Mouse (Mus musculus): ENCODE measurements around the gene Trmt1l. TPM values are rescaled to one million over a fixed set of nuclear protein-coding genes. Genes with fewer than 3 reads are reported as not detected.
"Not testable (repeated sequence)": the region's sequence is repeated elsewhere in the genome, so short reads cannot be mapped to it uniquely, and the experiment has no call there.

Gene Trmt1l
- polyA plus RNA-seq, 1 experiment from 2014 or later, result 37.9 TPM

DNA sequence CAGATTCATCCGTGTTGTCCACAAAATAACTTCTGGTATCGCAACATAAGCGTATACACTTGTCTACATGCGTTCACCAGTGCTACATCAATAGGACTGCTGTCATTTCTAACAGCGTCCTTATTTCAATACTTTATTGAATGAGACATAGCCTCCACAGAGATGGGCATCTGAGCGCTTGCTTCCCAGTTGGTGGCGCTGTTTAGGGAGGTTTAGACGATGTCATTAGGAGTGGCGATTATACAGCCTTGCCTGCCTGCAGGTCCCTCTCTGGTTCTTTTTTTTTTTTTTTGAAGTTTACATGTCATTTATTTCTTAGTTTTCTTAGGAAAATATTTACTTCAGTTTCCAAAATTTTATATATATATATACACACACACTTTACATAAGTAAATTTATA lies 32.9 kb downstream of the Trmt1l start:
- Histone ChIP-seq H3K4me3 (no peak overlapping the region), H3K27me3 (no peaks in the 10 kb centered on the region), H3K9ac (no peak overlapping the region), H3K4me2 (no peak overlapping the region), H3K36me3 (peaks cover 36% of the 10 kb centered on the region), H3K4me1 (no peaks in the 10 kb centered on the region), H3K27ac (no peak overlapping the region), H3K9me3 (no peaks in the 10 kb centered on the region)
- ATAC-seq (ENCODE audit: insufficient number of reproducible peaks, low FRiP score, low TSS enrichment, low read depth), result no peak
- 84% methylated on average over 9 of the region's 9 CpGs for WGBS

DNA sequence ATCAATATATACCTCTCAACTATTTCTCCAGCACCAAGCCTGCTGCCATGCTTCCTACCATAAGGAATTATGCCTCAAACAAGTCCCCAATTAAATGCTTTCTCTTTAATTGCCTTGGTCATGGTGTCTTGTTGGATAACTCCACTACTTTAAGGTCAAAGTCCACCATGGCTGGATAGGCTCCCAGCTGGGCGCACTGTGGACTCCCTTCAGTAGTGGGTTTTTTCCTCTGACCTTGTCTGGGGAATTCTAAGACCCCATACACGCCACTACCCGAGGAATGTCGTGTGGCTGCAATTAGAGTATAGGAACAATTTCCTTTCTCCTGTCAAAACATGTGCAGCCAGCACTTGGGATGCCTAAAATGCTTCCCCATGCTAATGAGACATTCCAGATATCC lies 36.6 kb downstream of the Trmt1l start:
- no peaks in the 10 kb centered on the region for H3K27me3 ChIP-seq
- H3K9me3 ChIP-seq, result no peaks in the 10 kb centered on the region
- no peaks in the 10 kb centered on the region for H3K4me1 ChIP-seq
- H3K36me3 ChIP-seq, result peaks cover 25% of the 10 kb centered on the region
- 39% methylated on average over 4 of the region's 4 CpGs for WGBS
- no peak overlapping the region for H3K9ac ChIP-seq
- H3K4me3 ChIP-seq, result no peak overlapping the region
- H3K4me2 ChIP-seq, result no peak overlapping the region
- H3K27ac ChIP-seq, result no peak overlapping the region
- ATAC-seq (ENCODE audit: insufficient number of reproducible peaks, low FRiP score, low TSS enrichment, low read depth), result no peak

- no peak for ATAC-seq (ENCODE audit: insufficient number of reproducible peaks, low FRiP score, low TSS enrichment, low read depth)
- 75% methylated on average over 4 of the region's 4 CpGs for WGBS
Measured at GRCm38 (mm10) chr1:151466571-151466970, 38.2 kb downstream of the Trmt1l start.

DNA sequence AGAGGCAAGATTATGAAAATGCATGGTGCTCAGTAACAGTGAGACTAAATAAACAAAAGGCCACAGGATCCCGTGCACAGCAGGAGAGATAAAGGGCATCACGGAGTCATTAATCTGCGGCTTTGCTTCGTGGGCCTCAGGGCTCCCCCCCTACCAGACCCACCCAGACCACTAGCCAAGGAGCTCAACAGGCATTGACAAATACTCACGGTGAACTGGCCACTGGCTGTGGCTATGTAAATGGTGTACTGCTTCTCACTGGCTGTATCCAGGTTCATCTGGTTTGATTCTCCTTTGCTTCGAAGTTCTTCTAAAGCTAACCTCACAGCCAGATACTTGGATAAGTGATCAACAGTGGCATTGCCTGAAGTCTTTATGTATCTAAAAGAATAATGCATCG lies 43.1 kb downstream of the Trmt1l start:
- 84% methylated on average over 7 of the region's 7 CpGs for WGBS
- no peaks in the 10 kb centered on the region for H3K27me3 ChIP-seq
- ATAC-seq (ENCODE audit: insufficient number of reproducible peaks, low FRiP score, low TSS enrichment, low read depth), result no peak
- H3K9ac ChIP-seq, result no peak overlapping the region
- no peak overlapping the region for H3K4me2 ChIP-seq
- H3K9me3 ChIP-seq, result no peaks in the 10 kb centered on the region
- H3K4me1 ChIP-seq, result no peaks in the 10 kb centered on the region
- H3K36me3 ChIP-seq, result peaks cover 63% of the 10 kb centered on the region
- no peak overlapping the region for H3K27ac ChIP-seq
- no peak overlapping the region for H3K4me3 ChIP-seq

More at GRCm38 (mm10) chr1:151466571-151466970, 38.2 kb downstream of the Trmt1l start:
- Histone ChIP-seq H3K27me3 (no peaks in the 10 kb centered on the region), H3K4me2 (no peak overlapping the region), H3K36me3 (peaks cover 23% of the 10 kb centered on the region), H3K9me3 (no peaks in the 10 kb centered on the region), H3K27ac (no peak overlapping the region; the same call in 1 of the 2 replicates), H3K4me3 (no peak overlapping the region), H3K4me1 (no peaks in the 10 kb centered on the region), H3K9ac (no peak overlapping the region)

- H3K36me3 ChIP-seq, result peaks cover 70% of the 10 kb centered on the region
- not testable (repeated sequence) for H3K4me2 ChIP-seq; H3K4me3 ChIP-seq; H3K9ac ChIP-seq; H3K4me1 ChIP-seq; H3K27ac ChIP-seq; H3K9me3 ChIP-seq; H3K27me3 ChIP-seq; ATAC-seq (ENCODE audit: insufficient number of reproducible peaks, low FRiP score, low TSS enrichment, low read depth)
- 93% methylated on average over 8 of the region's 8 CpGs for WGBS
Measured at GRCm38 (mm10) chr1:151472386-151472785, 44.0 kb downstream of the Trmt1l start.

DNA sequence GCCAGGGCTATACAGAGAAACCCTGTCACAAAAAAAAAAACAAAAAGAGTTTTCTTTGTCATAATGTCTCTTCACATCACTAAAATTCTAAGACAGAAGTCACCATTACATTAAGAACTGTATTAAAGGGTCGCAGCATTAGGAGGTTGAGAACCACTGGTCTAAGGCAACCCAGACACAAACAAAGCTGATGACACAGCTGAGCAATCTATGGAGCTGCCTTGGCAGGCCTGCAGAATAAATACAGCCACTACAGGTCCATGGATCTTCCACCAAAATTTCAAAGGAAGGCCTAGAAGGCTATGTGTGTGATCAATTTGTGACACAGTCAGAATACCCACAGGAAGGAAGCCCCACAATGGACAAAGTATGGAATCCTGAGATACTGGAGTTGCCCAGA lies 54.2 kb downstream of the Trmt1l start:
- no peak for ATAC-seq (ENCODE audit: insufficient number of reproducible peaks, low FRiP score, low TSS enrichment, low read depth)
- H3K27me3 ChIP-seq, result no peaks in the 10 kb centered on the region
- H3K27ac ChIP-seq, result no peak overlapping the region
- no peak overlapping the region for H3K4me3 ChIP-seq
- H3K9me3 ChIP-seq, result no peaks in the 10 kb centered on the region
- WGBS, result 93% methylated on average over 1 of the region's 1 CpGs
- H3K4me2 ChIP-seq, result no peak overlapping the region
- H3K9ac ChIP-seq, result no peak overlapping the region
- H3K36me3 ChIP-seq, result peaks cover 11% of the 10 kb centered on the region
- H3K4me1 ChIP-seq, result 0 out of 2 replicates have a peak, but pooled peaks cover 3% of the 10 kb centered on the region

DNA sequence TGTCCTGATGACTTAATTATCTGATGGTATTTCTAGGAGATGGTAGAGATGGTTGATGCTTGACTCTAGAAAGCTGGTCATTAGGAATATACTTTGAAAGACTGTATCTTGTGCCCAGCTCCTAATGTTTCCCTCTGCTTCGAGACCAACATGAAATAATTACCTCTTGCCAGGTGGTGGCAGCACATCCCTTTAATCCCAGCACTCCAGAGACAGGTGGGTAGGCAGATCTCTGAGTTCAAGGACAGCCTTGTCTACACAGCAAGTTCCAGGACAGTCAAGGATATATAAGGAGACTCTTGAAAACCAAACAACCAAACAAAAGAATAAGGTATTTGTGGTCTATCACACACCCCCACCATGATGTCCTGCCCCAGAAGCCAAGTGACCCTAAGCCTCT lies 55.2 kb downstream of the Trmt1l start:
- Histone ChIP-seq H3K36me3 (0 out of 2 replicates have a peak, but pooled peaks cover 8% of the 10 kb centered on the region), H3K4me3 (no peak overlapping the region), H3K9ac (no peak overlapping the region), H3K27ac (no peak overlapping the region), H3K4me1 (0 out of 2 replicates have a peak, but pooled peaks cover 3% of the 10 kb centered on the region), H3K27me3 (no peaks in the 10 kb centered on the region), H3K9me3 (no peaks in the 10 kb centered on the region), H3K4me2 (no peak overlapping the region)
- 47% methylated on average over 1 of the region's 1 CpGs for WGBS
- no peak for ATAC-seq (ENCODE audit: insufficient number of reproducible peaks, low FRiP score, low TSS enrichment, low read depth)

DNA sequence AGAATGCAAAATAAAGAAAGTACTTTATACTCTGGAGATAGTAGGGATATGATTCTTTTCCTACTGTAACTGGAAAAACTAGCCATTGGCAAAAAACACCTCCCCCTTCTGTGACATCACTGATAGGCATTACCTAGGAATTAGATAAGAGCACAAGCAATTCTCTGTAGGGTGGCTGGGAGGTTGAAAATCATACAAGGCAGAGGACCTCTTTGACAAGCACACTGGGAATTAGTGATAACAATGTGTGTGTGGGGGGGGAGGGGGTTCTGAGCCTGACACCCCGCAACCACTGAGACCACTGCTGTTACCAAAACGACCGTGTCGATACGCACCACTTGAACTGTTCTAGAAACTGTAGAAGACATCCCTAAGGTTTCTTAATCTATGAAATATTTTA lies 56.4 kb downstream of the Trmt1l start:
- Histone ChIP-seq H3K27me3 (no peaks in the 10 kb centered on the region), H3K4me3 (no peak overlapping the region), H3K27ac (no peak overlapping the region), H3K4me1 (0 out of 2 replicates have a peak, but pooled peaks cover 3% of the 10 kb centered on the region), H3K36me3 (0 out of 2 replicates have a peak, but pooled peaks cover 8% of the 10 kb centered on the region), H3K9me3 (no peaks in the 10 kb centered on the region), H3K4me2 (no peak overlapping the region), H3K9ac (no peak overlapping the region)
- 86% methylated on average over 5 of the region's 5 CpGs for WGBS
- ATAC-seq (ENCODE audit: insufficient number of reproducible peaks, low FRiP score, low TSS enrichment, low read depth), result no peak

DNA sequence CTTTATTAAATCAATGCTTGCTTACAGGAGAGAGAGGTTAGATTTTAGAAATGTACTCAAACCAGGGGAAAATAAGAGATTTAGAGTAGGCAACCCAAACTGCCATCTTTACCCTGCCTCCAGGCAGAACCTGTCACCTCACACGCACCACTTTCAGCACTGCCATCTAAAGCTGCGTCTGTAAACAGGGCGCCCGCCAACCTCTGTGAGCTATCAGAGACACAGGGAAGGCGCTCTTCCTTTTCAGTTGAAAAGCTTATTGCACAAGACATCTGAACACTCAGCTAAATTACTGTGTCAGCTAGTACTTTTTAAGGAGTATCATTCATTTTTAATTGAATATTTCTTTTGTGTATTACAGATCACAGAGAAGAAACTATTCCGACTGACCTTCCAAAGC lies 61.5 kb downstream of the Trmt1l start:
- no peak overlapping the region for H3K4me3 ChIP-seq
- H3K27ac ChIP-seq, result no peak overlapping the region
- H3K27me3 ChIP-seq, result no peaks in the 10 kb centered on the region
- H3K9me3 ChIP-seq, result no peaks in the 10 kb centered on the region
- H3K4me2 ChIP-seq, result no peak overlapping the region
- 81% methylated on average over 6 of the region's 6 CpGs for WGBS
- H3K4me1 ChIP-seq, result peaks cover 10% of the 10 kb centered on the region
- H3K9ac ChIP-seq, result no peak overlapping the region
- H3K36me3 ChIP-seq, result no peaks in the 10 kb centered on the region
- ATAC-seq (ENCODE audit: insufficient number of reproducible peaks, low FRiP score, low TSS enrichment, low read depth), result no peak

DNA sequence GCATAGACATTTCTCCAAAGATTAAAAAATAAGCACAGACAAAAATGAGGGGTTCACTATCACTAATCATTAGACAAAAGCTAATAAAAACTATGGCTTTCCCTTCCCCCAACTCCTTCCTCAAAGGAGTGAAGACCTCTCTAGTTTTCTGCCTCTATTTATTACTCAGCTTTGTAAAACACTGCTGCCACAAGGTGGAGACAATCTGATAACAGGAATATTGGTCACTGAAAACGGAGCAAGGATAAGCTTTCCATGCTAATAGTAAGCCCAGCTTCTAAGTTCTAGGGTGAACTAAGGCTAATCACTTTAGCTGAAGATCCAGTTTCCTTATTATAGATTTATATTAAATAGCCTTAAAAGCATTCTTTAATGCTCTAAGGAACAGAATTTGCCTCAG lies 64.1 kb downstream of the Trmt1l start:
- Histone ChIP-seq H3K27ac (no peak overlapping the region), H3K4me2 (no peak overlapping the region), H3K36me3 (no peaks in the 10 kb centered on the region), H3K4me1 (peaks cover 23% of the 10 kb centered on the region), H3K27me3 (no peaks in the 10 kb centered on the region), H3K9ac (no peak overlapping the region), H3K4me3 (no peak overlapping the region), H3K9me3 (no peaks in the 10 kb centered on the region)
- no peak for ATAC-seq (ENCODE audit: insufficient number of reproducible peaks, low FRiP score, low TSS enrichment, low read depth)
- WGBS, result 42% methylated on average over 1 of the region's 1 CpGs

GRCm38 (mm10) chr1:151493826-151494225 lies 65.5 kb downstream of the Trmt1l start:
- peaks cover 31% of the 10 kb centered on the region for H3K4me1 ChIP-seq
- H3K9me3 ChIP-seq, result no peaks in the 10 kb centered on the region
- H3K9ac ChIP-seq, result no peak overlapping the region
- H3K27ac ChIP-seq, result no peak overlapping the region
- ATAC-seq (ENCODE audit: insufficient number of reproducible peaks, low FRiP score, low TSS enrichment, low read depth), result no peak
- no peak overlapping the region for H3K4me3 ChIP-seq
- no peaks in the 10 kb centered on the region for H3K36me3 ChIP-seq
- no peak overlapping the region for H3K4me2 ChIP-seq
- H3K27me3 ChIP-seq, result no peaks in the 10 kb centered on the region

- peaks cover 32% of the 10 kb centered on the region for H3K4me1 ChIP-seq
- no peaks in the 10 kb centered on the region for H3K27me3 ChIP-seq
- H3K27ac ChIP-seq, result no peak overlapping the region
- ATAC-seq (ENCODE audit: insufficient number of reproducible peaks, low FRiP score, low TSS enrichment, low read depth), result no peak
- no peaks in the 10 kb centered on the region for H3K9me3 ChIP-seq
- H3K36me3 ChIP-seq, result no peaks in the 10 kb centered on the region
- WGBS, result 62% methylated on average over 6 of the region's 6 CpGs
- H3K4me2 ChIP-seq, result no peak overlapping the region
- H3K4me3 ChIP-seq, result no peak overlapping the region
- H3K9ac ChIP-seq, result no peak overlapping the region
Measured at GRCm38 (mm10) chr1:151494711-151495110, 66.4 kb downstream of the Trmt1l start.

- ATAC-seq (ENCODE audit: insufficient number of reproducible peaks, low FRiP score, low TSS enrichment, low read depth), result no peak
- no peaks in the 10 kb centered on the region for H3K9me3 ChIP-seq
- peaks cover 32% of the 10 kb centered on the region for H3K4me1 ChIP-seq
- WGBS, result 88% methylated on average over 2 of the region's 2 CpGs
- H3K9ac ChIP-seq, result no peak overlapping the region
- no peak overlapping the region for H3K4me2 ChIP-seq
- no peak overlapping the region for H3K27ac ChIP-seq
- H3K36me3 ChIP-seq, result no peaks in the 10 kb centered on the region
- no peak overlapping the region for H3K4me3 ChIP-seq
- no peaks in the 10 kb centered on the region for H3K27me3 ChIP-seq
Measured at GRCm38 (mm10) chr1:151495635-151496285, 67.4 kb downstream of the Trmt1l start.

Measured in limb, embryonic 15.5 days (tissue).